Mouse (Mus musculus): ENCODE measurements at regions not wholly inside any gene's neighbourhood (a gene's known extent, or its start where the extent isn't known, plus 50 kb on each side); places are given as distances from the start of the nearest gene placed in this dataset.

DNA sequence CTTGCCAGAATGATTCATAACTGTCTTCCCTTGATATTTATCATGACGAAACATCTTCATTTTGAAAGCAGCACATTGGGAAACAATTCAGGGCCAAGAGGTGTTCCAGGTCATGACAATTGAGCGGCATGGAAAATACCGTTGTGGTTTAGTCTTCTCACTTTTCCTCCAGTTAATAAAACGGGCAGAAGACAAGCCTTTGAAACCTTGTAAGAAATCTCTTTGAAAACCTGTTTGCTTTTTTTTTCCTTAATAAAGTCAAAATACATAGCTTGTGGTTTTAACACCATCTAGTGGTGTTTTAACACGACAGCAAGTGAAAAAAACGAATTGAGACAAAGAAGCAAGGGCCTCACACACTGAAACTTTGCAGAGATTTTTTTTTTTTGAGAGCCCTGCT lies 1389.0 kb upstream of the Acvr2a start:
- DNase-seq (ENCODE audit: low spot score in 2 of 2): no peak

DNA sequence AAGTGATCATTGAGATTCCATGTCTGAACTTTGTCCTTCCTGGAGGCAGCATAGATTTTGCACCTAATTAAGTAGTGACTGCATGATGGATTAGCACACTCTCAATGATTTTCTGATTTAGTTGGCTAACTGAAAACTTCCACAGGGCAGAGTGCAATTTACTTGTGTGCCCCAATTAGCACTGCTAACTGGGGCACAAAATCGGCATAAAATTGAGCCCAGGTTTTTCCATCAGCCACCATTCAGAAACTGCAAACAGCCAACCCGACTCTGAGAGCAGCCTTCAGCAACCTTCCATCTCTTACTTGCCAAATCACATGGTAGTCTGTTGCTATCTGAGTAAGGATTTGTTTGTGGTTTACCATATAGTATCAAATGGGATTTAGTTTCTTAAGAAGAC lies 1384.1 kb upstream of the Acvr2a start:
- DNase-seq (ENCODE audit: low spot score in 2 of 2): no peak

DNA sequence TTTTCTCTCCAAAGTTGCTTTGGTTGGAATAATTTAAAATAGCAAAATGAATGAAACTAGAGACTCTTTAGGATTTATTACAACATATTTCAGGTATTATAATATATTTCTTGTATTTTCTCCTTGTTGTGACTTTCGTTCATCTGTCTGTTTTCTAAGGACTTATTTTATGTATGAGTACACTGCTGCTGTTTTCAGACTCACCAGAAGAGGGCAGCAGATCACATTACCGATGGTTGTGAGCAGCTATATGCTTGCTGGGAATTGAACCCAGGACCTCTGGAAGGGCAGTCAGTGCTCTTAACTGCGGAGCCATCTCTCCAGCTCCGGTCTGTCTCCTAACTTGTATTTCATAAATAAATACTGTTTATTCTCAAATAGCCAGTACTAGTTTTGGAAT lies 1347.9 kb upstream of the Acvr2a start:
- DNase-seq (ENCODE audit: low spot score in 2 of 2): no peak

DNA sequence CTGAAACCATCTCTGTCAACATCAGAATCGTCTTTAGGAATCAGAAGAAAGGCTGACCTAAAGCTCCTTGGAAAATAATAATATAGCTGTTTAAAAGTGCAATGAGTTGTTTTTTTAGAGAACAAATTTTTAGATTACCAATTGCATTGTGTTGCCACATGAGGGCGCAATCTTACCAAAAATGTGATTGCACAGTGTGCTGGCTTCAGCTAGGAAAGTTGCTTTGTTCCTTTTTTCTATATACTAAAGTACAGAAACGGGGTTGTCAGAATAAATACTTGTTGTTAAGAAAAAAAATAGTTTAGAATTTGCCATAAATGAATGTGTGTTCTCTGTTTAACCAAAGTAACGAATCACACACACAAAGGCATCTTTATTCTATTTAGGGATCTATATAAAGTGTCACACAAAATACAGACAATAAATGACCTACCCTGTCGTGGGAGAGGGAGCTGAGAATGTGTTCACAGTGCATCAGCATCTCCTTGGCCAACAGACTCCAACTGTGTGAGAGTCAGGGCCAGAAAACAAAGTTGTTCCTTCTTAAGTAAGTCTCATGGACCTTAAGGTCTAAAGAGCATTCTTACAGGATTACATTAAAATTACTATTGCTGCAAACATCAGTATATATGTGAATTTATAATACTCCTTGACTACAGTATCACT lies 1321.9 kb upstream of the Acvr2a start:
- DNase-seq (ENCODE audit: low spot score in 2 of 2): peak in 1 of 2 experiments; percentile 6
